Mouse (Mus musculus): ENCODE results near the gene Trpv2.

The Trpv2 gene

DNA sequence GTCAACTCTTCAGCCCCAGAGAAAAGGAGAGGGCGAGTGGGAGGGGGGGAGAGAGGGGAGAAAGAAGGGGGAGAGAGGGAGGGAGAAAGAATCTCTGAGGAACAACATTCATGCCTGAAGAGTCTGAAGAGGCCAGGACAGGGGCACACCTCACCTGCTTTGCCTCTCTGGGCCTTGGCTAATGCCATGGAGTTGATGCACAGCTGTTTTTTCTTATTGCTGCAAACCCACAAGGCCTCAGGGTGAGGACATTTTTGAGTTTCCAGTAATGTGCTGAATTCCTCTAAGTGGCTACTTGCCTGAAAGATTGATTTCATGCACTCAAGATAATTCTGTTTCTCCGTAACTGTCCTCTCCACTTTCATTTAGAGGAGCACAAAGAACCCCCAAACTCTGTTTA lies 16.1 kb upstream of the Trpv2 start:
- DNase-seq (ENCODE audit: low spot score in 2 of 2), result no peak

DNA sequence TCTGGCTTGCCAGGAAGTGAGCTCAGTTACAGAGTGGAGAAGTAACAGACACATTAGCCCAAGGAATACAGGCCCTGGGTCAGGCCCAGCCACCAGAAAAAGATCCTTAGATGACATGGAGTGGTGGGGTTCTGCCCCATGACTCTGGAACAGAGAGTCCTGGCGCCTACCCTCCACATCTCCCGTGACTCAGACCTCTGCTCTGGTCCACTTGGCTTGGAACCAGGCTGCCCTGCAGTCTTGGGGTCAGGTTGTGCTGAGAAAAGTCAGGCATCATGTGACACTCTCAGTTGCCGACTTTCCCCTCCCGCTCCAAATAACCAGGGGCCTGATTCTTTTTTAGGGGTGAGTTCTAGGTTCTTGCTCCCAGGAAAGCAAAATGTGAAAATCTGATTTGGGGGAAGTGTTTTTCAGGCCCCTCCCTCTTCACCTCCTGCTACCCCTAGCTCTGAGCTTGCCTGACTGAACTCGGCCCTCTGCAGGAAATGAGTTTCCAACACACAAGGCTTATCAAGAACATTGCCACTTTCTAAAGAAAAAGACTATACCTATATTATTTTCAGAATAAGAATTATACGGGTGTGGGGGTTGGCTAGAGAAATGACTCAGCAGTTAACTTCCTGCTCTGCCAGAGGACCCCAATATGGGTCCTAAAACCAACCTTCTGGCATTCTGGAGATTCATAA lies 15.2 kb upstream of the Trpv2 start:
- no peak for DNase-seq (ENCODE audit: low spot score in 2 of 2)

DNA sequence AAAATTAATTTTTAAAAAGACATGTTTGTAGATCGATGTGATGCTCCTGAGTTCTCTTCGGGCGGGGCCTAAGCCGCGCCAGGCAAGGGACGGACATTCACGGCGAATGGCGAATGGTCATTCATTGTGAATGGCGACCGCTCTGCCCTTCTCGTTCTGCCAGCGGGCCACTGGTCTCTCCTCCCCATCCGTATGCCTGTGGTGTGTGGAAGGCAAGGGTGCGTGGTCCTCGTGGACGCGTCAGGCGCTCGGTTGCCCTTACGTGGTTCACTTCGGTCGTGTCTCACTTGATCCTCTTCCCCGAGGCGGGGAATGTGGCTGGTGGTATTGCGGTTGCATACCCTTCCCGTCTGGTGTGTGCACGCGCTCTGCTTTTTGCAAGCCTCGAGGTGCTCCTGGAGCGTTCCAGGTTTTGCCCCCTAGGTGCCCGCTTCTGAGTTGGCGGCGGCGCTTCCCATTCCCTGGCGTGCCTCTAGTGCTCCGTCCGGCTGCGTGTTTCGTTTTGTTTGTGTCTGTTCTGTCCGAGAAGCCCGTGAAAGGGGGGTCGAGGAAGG lies 13.7 kb upstream of the Trpv2 start:
- no peak for DNase-seq (ENCODE audit: low spot score in 2 of 2)

DNA sequence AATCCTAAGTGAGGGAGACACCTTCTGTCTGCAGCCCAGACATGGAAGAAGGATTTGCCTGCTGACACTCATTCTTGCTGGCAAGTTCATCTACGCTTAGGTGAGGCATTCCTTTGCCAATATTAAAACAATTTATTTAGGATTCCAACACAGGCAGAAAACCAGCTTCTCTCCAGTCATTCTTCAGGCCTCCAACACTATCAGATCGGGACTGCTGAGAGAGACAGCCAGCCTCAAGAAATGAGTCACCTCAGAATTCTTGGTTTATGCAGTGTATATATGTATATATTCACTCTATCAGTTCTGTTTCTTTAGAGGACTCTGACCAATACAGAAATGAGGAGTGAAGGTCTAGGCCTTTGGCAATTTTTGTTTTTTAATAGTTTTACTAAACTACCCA lies 10.7 kb upstream of the Trpv2 start:
- DNase-seq (ENCODE audit: low spot score in 2 of 2), result no peak

DNA sequence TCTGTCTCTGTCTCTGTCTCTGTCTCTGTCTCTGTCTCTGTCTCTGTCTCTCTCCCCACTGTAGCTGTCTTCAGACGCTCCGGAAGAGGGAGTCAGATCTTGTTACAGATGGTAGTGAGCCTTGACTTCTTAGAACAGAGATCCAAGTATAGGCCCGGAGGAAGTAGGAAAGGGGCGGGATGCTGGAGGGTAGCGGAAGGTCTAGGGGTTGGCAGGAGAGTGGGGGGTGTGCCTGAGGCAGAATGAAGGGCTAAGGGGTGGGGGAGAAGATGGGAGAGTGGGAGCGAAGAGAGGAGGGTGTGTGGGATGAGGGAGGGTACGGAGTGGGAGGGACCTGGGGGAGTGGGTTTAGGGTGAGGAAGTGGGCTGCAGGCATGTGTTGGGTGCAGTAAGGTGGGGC lies 8.5 kb upstream of the Trpv2 start:
- DNase-seq (ENCODE audit: low spot score in 2 of 2), result no peak

DNA sequence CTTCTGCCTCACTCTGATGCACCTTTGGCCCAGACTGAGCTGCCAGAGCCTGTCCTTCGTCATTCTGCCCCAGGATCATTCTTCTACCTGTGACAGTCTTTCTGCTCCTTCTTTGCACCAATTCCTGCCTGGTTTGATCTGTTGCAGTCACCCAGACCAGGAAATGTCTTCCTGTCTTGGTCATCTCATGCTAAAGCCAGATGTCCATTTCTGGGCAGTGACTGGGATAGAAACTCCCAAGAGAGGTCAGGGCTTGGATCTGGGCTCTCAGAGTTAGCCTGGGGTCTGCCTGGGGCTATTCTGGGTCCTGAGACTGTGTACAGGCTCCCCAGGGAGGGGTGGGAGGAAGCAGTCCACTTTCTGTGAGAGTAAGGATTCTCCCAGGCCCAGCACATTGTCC lies 8.1 kb upstream of the Trpv2 start:
- DNase-seq (ENCODE audit: low spot score in 2 of 2), result no peak

DNA sequence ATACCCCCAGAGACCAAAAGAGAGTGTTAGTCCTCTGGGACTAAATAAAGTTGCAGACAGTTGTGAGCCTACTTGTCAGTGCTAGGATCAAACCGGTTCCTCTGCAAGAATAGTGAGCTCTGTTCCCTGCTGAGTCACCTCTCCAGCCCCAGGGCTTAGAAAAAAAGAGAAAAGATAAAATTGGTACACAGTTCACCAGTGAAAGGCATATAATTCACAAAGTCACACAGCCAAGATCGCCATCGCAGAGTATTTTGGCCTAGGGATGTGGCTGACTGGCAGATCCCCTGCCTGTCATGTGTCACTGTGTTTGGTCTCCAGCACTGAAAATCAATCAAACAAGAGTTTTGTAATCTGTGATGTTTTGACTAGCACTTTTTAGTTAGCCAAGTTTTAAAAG lies 6.0 kb upstream of the Trpv2 start:
- DNase-seq (ENCODE audit: low spot score in 2 of 2), result no peak

DNA sequence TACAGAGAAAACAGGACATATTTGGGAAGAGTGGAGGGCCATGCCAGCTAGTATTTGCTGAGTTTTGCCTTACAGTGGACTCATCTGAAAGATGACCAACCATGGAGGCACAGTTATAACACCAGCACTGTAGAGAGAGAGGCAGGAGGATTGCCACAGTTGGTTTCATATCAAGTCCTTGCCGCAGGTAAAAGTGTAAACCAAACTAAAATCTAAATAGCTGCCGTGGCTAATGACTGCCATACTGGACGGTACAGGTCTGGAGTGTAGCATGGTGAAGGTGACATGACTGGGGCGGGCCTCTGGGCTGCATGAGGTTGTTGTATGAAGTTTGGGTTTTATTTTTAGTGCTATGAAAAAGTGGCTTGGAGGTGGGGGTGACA lies 408 bp downstream of the Trpv2 start:
- no peak for DNase-seq (ENCODE audit: low spot score in 2 of 2)

DNA sequence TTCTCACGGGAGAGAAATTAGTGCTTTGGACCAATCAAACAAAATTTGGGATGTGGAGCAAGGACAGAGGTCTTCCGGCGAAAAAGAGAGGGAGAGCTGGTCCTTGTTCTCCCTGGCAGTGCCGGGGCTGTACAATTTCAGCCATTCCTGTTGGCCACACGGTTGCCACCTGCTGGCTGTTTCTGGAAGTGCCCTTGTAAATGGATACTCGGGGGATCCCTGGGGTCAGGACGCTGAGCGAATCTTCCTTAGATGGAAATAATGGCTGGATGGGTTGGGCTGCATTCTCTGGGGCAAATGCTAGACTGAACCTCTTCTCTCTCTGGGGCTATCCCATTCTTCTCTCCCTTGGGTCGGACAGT lies 992 bp downstream of the Trpv2 start:
- DNase-seq (ENCODE audit: low spot score in 2 of 2), result peak; percentile 77 to 86

DNA sequence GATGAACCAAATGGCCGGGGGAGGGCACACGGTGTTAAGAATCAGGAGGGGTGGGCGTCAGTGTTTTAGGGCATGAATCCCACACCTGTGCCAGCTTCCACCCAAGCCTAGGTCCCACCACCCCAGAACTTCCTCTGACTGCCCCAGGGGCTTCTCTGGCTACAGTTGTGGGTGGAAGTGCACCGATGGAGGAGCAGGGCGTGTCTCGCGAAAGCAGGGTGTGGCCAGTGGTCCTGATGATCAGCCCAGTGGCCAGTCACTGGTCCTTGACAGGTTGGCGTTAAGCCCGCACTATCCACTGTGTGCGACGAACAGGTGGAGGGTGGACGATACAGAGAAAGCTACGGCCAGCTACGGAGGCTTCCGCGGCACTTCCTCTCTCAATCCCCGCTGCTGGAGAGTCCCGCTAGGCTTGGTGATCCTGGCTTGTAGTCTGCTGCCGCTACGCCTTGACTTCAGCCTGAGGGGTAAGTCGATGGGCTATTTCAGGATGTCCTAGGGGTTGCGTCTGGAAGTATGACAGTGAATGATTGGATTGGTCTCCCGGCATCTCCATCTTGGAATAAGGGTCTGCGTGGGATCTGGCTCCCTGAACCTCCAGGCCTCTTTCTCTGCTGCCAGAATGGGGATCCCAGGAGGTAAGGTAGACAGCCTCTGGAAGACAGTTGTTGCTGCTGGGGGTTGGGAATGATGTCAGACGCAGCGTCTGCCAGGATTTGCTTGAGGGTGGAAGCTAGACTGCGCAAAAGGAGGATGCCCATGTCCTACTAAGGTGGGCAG lies 1.6 kb downstream of the Trpv2 start:
- peak; percentile 27 to 42 for DNase-seq (ENCODE audit: low spot score in 2 of 2)

DNA sequence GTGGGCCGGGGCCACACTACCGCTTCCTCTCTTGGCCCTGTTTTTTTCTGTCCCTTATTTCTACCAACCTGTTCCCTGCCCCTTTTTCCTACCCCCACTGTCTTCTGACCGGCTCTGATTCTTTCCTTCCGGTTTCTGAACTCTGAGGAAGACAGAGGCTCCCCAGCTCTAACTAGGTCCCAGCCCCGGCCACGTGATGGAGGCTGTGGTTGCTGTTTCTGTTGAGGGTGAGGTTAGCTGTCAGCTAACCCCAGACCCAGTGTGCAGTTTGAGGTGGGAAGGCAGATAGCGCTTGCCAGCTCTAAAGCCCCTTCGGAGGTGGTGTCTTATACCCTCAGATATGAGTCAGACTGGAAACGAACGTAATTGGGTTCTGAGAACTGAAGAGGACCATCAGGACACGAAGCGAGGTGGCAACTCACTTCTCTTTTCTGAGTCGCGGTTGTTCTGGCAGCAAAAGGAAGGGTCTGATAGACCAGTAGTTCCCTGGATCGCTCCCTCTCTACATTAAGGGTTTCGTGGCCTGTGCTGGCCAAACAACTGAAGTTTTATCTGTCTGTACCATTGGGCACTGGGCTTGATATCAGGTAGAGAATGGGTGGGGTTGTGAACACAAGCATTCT lies 2.4 kb downstream of the Trpv2 start:
- peak; percentile 34 to 49 for DNase-seq (ENCODE audit: low spot score in 2 of 2)

DNA sequence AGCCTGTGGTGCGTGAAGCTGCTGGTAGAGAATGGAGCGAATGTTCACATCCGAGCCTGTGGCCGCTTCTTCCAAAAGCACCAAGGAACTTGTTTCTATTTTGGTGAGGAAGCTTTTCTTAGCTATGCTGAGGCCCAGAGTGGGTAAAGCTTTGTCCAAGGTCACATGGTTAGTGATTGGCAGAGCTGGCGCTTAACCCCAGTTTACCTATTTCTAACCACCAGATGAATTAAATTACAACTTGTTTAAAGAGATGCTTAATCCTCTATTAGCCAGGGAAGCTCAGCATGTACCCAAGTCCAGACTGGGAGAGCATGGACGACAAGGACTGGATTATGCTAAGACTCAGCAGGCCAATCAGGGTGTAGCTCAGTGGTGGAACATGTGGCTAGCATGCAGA lies 8.7 kb downstream of the Trpv2 start:
- DNase-seq (ENCODE audit: low spot score in 2 of 2), result no peak

DNA sequence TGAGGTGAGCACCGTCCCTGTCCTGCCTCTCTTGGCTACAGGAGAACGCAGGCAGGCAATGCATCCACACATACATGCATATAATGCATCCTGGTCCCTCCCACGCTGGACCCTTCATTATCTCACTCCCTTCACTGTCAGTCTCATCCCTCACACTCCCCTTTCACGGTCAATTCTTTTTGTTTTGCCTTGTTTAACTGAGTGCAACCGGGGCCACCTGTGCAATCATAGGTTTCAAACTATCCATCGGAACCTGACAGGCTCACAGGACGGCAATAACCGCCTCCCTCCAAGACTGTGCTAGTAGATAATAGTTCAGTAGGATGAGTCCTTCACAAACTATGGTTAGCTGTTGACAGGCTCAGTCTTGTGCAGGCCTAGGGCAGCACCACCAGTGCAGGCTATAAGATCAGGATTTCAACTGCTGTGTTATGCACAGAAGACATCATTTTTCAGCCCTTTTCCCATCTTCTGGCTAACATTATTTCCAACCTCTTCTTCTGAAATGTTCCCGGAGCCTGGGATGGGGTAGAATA lies 10.5 kb downstream of the Trpv2 start:
- no peak for DNase-seq (ENCODE audit: low spot score in 2 of 2)

DNA sequence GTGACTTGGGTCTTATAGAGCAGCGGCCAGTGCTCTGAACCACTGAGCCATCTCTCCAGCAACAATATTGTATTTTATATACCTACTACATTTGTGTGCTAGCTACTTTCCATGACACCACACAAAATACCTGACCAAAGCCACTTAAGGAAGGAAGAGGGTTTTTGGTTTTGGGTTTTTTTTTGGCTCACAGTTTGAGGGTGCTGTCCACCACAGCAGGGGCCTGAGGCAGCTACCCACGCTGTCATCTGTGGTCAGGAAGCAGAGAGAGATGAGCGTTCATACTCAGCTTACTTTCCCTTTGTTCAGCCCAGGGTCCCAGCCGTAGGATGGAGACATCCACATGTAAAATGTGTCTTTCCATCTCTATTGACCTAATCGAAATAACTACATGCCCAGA lies 12.7 kb downstream of the Trpv2 start:
- no peak for DNase-seq (ENCODE audit: low spot score in 2 of 2)

DNA sequence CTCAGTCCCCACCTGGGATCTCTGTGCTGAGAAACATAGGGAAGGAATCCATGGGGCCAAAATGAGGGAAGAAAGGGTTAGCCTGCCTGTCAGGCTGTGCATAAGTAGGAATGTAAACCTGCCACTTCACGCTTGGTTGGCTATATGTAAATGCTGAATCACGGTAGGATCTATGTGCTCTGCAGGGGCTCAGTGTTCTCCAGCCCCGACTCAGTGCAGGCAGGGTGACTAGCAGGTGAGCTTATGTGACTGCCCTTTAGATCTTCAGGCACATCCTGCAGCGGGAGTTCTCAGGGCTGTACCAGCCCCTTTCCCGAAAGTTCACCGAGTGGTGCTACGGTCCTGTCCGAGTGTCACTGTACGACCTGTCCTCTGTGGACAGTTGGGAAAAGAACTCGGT lies 15.1 kb downstream of the Trpv2 start:
- no peak for DNase-seq (ENCODE audit: low spot score in 2 of 2)

DNA sequence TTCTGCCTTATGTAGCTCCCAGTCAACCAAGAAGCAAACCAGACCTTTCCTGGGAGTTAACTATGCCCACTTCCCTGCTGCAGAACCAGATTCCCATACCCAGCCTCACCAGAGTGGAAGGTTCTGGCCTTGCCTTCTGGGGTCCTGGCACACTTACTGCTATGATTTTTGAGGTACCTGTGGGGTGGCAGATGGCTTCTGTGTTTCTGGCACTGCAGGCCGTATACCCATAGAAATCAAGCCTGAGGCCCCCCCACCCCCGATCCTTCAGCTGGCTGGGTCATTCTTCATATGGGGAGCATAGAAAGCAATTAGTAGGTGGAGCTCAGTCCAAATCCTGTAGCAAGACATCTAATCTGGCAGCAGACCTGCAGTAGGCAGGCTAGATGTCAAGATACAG lies 16.7 kb downstream of the Trpv2 start:
- no peak for DNase-seq (ENCODE audit: low spot score in 2 of 2)

DNA sequence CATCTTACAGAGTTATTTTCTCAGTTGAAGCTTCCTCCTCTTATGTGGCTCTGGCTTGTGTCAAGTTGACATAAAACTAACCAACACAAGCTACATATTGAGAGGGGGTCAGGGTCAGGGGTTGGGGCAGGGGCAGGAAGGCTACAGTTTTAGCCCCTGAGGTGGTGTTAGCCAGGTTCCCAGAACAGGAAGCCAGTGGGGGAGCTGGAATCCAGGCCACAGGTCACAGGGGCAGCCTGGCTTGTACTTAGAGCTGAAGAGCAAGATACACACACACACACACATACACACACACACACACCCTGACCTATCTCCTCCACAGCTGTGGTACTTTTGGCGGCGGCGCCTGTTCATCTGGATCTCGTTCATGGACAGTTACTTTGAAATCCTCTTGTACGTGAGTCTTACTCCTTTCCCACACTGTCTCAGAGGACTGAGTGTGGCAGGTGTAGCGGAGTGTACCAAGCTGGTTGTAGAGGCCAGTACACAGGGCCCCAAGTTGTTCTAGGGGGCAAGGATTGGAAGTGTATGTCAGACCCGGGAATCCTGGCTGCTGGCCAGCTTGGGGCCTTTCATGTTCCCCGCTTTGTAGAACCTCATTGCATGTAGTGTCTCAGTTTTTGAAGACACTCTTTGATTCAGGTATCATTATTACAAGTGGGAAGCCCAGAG lies 17.8 kb downstream of the Trpv2 start:
- no peak for DNase-seq (ENCODE audit: low spot score in 2 of 2)

DNA sequence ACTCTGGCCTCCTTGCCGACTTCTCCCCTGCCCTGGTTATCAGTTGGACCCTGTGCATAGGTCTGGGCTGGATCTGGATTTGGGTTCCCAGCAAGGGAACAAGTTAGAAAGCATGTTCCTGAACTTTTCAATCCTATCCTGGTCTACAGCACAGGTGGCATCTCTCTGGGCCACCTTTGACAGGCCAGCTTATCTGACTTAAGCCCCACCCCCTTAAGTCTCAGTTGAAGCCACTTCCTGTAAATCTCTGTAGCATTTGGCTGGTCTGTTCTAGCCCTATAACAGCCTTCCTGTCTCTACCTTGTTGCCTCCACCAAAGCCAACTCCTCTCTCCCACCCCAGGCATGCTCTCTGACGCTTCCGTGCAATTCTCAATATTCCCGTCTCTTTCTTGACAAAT lies 24.3 kb downstream of the Trpv2 start:
- no peak for DNase-seq (ENCODE audit: low spot score in 2 of 2)

DNA sequence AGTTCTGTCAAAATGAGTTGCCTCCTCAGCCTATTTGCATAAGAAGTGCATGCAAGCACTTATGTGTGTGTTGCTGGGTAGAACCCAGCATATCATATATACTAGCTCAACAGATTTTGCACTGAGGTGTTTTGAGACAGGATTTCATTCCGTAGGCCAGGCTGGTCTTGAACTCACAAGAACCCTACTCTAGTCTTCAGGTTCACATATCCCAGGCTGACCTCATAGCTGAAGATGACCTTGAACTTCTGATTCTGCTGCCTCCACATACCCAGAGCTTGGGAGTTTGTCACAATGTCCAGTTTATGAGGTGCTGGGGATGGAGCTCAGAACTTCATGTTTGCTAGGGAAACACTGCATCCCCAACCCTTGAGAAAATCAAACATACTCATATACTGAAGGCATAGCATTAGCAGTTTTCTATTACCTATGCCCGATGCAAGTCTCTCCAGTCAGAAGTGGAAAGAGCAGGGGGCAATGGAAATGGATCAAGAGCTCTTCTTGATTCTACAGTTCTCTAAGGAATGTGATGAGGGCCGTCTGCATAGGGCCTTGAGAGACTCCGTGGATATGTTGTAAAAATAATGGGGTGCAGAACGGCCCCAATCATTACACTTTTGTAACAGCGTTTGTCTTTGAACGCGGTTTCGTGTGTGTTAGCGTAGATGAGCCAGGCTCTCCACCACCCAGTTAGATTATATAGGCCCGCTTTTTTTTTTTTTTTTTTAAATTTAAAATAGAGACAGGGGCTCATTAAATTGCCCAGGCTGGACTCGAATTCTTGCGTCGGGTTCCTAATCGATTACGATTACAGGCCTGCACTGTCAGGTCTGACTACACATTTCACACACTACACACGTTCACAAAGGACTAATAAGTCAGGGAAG lies 27.7 kb downstream of the Trpv2 start:
- DNase-seq (ENCODE audit: low spot score in 2 of 2), result no peak

DNA sequence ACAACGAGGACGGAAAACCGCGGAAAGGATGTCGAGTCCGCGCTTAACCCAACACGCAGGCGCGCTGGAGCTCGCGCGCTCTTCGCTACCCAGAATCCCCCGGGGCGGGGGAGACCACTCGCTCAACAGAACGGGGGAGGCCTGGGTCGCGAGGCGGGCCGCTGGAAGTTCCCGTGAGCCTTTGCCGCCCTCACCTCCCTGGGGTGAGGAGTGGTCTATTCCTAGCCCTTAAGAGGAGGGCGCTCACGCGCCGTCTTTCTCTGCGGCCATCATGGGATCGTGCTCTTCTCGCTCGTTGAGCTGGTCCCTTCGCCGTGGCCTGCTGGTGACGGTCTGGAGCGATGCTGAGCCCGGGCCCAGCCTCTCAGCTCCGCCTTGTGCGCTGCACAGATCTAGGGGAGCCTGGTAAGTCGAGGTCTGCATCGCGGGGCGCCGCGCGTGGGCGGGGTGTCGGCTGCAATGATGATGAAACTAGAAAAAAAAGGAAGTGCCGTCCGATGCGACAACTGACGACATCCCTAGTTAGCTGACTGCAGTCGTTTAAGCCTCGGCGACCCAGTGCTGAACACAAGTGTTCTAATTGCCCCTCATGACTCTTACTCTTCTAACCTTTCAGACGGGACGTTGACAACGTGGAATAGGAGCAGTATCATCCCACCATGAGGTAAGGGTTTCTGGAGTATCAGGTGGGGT lies 28.5 kb downstream of the Trpv2 start:
- peak; percentile 94 to 95 for DNase-seq (ENCODE audit: low spot score in 2 of 2)
